Mouse (Mus musculus): Measurements from ENCODE around the gene Vmn1r74.
"Not testable (repeated sequence)": the region's sequence is repeated elsewhere in the genome, so short reads cannot be mapped to it uniquely, and the experiment has no call there.

Gene Vmn1r74

DNA sequence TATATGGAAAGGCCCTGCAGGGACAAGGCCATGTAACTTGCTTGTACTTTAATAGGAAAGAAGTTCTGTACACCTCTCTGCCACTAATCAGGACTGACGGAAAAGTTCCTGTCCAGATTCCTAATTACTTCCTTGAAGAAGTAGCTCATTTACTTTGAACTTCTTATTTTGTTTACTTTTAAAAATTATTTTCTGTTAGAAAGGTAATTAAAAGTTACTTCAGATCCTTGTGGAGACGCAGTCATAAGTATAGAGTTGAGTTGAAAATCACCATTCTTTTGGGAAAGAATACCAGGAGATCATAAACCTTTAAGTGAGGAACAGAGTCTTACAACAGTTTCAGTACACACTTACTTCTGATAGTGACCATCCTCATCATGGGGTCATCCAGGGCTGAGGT lies at the start of gene Vmn1r74:
Gene Vmn1r74, plus strand, starts transcription at position 301 of the 400 bp plus-strand sequence.
- DNase-seq (ENCODE audit: low read depth): no peak

- DNase-seq (ENCODE audit: low read depth): no peak
Measured at GRCm38 (mm10) chr7:11813751-11814150, 20.0 kb upstream of the Vmn1r74 start.

- no peak for DNase-seq (ENCODE audit: low read depth)
Measured at GRCm38 (mm10) chr7:11822166-11822565, 11.6 kb upstream of the Vmn1r74 start.

GRCm38 (mm10) chr7:11823246-11823645 lies 10.5 kb upstream of the Vmn1r74 start:
- DNase-seq (ENCODE audit: low read depth): not testable (repeated sequence)

- DNase-seq (ENCODE audit: low read depth): no peak
Measured at GRCm38 (mm10) chr7:11874330-11874729, 40.5 kb downstream of the Vmn1r74 start, which contains the start of gene Vmn1r75. Vmn1r75 (plus strand) TSS chr7:11874630.
